Mouse (Mus musculus) left cerebral cortex, adult 9 months (tissue): ENCODE measurements around the gene Nlrc5.

Source experiments
- DNase-seq, 2 experiments: peaks; one replicate each; pipeline ENCODE4 v3.0.0; 2022; ENCODE audit warnings: low spot score in 2 of 2

Gene Nlrc5

GRCm38 (mm10) chr8:94469656-94470055 lies 35.5 kb downstream of the Nlrc5 start:
- DNase-seq = no peak

GRCm38 (mm10) chr8:94470794-94471193 lies 36.6 kb downstream of the Nlrc5 start:
- DNase-seq = no peak

GRCm38 (mm10) chr8:94471281-94471680 lies 37.1 kb downstream of the Nlrc5 start:
- DNase-seq = no peak

- no peak for DNase-seq
Measured at GRCm38 (mm10) chr8:94472741-94473140, 38.6 kb downstream of the Nlrc5 start.

GRCm38 (mm10) chr8:94473431-94473830 lies 39.3 kb downstream of the Nlrc5 start:
- no peak for DNase-seq

GRCm38 (mm10) chr8:94475786-94476185 lies 41.6 kb downstream of the Nlrc5 start:
- no peak for DNase-seq

- no peak for DNase-seq
Measured at GRCm38 (mm10) chr8:94476846-94477245, 42.7 kb downstream of the Nlrc5 start.

GRCm38 (mm10) chr8:94482051-94482450 lies 47.9 kb downstream of the Nlrc5 start:
- no peak for DNase-seq

- DNase-seq = no peak
Measured at GRCm38 (mm10) chr8:94485288-94485687, 51.1 kb downstream of the Nlrc5 start.

- peak in 1 of 2 experiments; percentile 34 for DNase-seq
Measured at GRCm38 (mm10) chr8:94485882-94486281, 51.7 kb downstream of the Nlrc5 start.

GRCm38 (mm10) chr8:94488016-94488415 lies 53.9 kb downstream of the Nlrc5 start:
- no peak for DNase-seq

- DNase-seq = no peak
Measured at GRCm38 (mm10) chr8:94489809-94490483, 55.8 kb downstream of the Nlrc5 start.

- peak; percentile 30 to 82 for DNase-seq
Measured at GRCm38 (mm10) chr8:94492021-94492681, 58.0 kb downstream of the Nlrc5 start.

- no peak for DNase-seq
Measured at GRCm38 (mm10) chr8:94493240-94493639, 59.1 kb downstream of the Nlrc5 start.

- no peak for DNase-seq
Measured at GRCm38 (mm10) chr8:94515430-94516208, 81.5 kb downstream of the Nlrc5 start.

- DNase-seq = no peak
Measured at GRCm38 (mm10) chr8:94516209-94516593, 82.0 kb downstream of the Nlrc5 start.

- no peak for DNase-seq
Measured at GRCm38 (mm10) chr8:94516766-94517165, 82.6 kb downstream of the Nlrc5 start.

GRCm38 (mm10) chr8:94518331-94518730 lies 84.2 kb downstream of the Nlrc5 start:
- no peak for DNase-seq

- DNase-seq = no peak
Measured at GRCm38 (mm10) chr8:94519021-94519420, 84.9 kb downstream of the Nlrc5 start.

- DNase-seq = no peak
Measured at GRCm38 (mm10) chr8:94521481-94521880, 87.3 kb downstream of the Nlrc5 start.

GRCm38 (mm10) chr8:94522482-94522881 lies 88.3 kb downstream of the Nlrc5 start:
- DNase-seq = no peak

GRCm38 (mm10) chr8:94524554-94524953 lies 90.4 kb downstream of the Nlrc5 start:
- no peak for DNase-seq

- no peak for DNase-seq
Measured at GRCm38 (mm10) chr8:94527178-94527577, 93.0 kb downstream of the Nlrc5 start.
